Mouse (Mus musculus): ENCODE measurements around the gene Mecom.
"Not testable (repeated sequence)": the region's sequence is repeated elsewhere in the genome, so short reads cannot be mapped to it uniquely, and the experiment has no call there.

The Mecom gene

DNA sequence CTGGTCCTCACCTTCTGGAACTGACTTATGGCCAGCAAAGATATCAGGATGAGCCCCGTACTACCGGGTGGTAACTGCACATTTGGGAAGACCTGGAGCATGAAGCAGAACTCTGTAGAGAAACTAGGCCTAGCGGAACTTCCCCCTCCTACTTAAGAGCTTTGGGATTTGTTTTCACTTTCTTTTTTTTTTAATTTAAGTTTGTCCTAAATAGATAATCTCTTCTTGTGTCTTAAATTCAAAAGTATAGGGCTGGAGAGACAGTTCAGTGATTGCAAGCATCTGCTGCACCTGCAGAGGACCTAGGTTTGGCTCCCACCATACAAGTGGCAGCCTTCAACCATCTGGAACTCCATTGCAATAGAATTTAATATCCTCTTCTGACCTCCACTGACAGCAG is at the start of gene Mecom:
TSS of gene Mecom (minus strand) at position 101 of the 400 bp plus-strand sequence.
- no peak for DNase-seq (ENCODE audit: low read depth, low spot score)

DNA sequence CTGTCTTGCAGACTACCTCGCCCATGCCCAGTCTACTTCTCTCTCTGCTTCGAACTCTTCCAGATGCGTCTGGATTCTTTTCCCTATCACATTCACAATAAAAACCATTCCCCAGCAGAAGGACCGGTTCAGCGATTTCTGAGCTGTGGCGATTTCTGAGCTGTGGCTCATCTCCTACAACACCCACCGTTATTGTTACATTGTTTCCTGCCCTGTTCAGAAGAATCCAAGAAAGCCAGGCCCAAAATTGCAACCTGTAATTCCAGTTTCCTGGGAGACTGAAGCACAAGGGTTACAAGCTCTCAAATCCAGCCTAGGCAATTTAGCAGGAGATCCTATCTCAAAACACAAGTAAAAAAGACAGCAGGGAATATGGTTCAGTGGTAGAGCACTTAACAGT is 49.5 kb upstream of the Mecom start:
- DNase-seq (ENCODE audit: low read depth, low spot score) = no peak

DNA sequence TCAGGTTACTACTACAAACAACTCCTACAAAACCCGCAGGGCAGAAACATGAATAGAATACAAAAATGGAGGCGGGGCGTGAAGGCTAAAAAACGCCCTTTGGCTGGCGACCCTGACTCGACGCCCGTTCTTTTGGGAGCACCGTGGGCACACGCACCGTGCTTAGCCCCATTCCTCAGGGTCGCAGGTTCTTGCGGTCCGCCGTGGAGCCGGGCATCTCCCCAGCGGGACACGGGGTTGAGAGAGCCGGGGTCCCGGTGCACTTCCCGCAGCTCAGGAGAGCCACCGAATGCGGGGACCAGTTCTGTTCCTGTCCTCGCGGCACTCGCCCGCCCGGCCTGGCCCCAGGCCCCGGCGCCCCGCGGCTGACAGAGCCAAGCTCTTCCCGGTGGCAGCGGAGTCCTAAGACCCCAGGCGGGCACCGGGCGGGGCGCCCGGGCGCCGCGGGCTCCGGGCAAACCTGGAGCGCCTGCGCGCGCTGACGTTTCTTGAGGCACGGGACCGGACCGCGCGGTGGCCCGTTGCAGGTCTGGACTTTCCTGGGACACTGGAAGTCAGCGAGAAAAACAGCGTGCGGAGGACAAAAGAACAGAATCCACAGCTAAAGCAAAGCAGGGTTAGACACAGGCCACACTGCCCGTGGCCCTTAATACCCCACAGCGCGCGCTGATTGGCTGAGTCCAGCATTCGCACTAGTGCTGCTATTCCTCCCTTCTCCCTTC is 47.5 kb upstream of the Mecom start:
- DNase-seq (ENCODE audit: low read depth, low spot score) = peak; percentile 71

DNA sequence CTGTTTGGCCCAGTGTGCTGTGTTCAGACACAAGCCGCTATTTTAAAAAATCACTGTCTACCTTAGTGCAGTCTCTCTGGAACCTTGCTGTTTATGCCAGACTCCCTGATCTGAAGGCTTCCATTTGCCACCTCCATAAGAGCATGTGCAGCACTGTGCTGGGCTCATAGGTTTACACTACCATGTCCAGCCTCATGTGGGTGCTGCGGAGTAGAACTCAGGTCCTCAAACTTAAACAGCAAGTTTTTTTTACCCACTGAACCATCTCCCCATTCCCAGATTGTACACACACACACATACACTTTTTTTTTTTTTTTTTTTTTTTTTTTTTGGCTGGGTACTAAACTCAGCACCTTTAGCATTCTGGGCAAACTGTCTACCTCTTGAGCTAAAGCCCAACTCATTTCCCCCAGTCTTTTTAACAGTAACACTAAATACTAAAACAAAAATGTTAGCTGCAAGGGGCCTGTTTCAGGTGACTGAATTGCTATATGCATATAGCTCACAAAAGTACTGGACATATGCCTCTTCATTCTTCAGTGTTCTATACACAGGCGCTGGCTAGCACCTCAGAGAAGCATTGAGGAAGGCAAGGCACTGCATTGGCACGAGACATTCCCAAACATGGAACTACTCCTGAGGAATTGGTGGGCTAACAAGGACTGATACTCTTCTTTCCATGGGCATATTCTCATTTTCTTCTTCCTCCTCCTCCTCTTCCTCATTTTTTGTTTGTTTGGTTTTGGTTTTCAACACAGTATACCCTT is 46.1 kb upstream of the Mecom start:
- peak; percentile 82 for DNase-seq (ENCODE audit: low read depth, low spot score)

DNA sequence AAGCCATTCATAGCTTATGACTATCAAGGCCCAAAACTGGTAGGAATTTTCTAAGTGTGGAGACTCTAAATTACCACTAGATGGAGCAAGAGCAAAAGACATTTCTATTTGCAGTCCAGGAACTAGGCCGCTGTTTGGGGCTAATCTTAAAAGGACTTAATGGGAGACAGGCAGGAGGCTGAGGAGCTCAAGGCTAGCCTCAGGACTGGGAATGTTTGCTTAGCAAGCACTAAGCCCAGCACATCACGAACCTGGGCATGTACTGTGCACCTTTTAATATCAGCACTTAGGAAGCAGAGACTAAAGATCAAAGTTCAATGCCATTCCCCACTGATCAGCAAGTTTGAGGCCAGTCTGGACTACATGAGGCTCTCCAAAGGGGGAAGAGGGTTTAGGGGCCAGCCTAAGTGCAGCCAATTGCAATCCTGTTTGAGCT is 44.6 kb upstream of the Mecom start:
- DNase-seq (ENCODE audit: low read depth, low spot score) = peak; percentile 84

DNA sequence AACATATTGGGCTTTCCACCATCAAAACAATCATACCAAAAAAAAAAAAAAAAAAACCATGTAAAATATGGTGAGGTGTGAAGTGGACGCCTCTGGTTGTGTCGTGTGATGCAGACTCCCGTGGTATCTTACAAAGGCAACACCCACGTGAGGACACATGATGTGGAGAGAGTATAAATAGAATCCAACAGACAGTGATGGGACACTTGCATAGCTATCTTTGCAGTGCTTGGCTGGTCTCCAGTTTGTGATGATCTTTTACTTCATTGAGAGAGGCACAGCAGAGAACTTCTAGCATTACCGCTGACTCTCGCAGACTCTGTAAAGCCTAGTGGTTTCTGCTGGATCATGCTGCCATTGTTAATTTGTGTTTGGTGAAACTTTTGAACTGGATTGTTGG is 41.1 kb upstream of the Mecom start:
- no peak for DNase-seq (ENCODE audit: low read depth, low spot score)

DNA sequence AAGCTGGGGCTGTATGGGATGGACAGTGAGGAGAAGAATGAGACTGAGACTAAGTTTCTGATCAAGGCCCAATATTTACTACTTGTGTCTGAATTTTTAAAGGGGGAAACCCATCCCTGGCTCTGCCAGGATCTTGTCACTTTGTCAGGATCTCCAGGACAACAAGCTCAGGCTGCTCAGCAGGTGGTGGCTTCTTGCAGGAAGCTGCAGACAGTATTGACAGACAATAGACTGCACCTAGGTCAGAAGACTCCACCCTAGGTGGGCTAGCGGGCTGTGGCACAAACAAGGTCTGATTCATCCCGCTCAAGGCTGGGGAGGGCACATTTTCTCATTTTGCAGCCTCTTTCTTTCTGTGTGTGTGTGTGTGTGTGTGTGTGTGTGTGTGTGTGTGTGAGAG is 25.7 kb upstream of the Mecom start:
- DNase-seq (ENCODE audit: low read depth, low spot score) = peak; percentile 71

DNA sequence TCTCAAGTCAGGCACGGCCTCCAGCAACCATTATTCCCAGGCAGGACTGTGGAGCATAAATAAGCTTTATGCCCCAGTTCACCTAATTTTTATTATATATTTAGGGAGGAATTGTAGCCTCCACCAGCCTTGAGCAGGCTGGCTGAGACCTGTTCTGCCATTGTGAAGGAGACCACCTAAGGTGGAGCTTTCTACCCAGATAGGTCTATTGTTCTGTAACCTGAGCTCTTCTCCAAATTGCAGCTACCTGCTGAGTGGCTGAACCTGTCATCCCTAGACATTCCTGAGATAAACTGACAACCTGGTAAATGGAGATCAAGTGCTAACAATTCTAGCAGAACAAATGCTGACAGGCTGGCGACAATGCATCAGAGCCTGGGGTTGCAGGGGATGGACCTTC is 18.5 kb upstream of the Mecom start:
- DNase-seq (ENCODE audit: low read depth, low spot score) = not testable (repeated sequence)

DNA sequence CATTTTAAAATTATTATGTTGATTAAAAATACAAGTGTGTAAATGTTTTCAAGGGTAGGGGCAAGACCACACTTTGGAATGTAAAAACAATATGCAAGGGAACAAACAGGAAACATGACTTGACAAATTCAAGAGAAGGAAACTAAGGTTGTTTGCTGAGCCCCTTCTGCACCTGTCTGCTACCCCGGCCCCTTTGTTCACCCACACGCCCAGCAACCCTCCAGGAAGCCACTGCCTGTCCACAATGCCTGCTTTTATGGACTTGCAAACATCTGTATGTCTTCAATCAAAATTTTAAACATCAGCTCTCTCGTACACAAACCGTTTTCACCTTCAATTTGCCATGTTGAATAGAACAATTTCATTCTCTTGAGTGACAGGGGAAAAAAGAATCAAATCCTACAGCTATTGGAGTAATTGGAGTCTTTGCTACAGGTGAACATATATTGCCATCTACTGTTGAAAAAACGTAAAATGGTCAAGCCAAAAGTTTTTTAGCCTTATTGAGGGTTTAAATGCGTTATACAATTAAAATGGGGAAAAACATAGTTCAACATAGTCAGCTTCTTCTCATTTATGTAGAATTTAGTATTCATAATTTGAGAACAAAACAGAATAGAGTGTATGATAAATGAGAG is 13.0 kb upstream of the Mecom start:
- no peak for DNase-seq (ENCODE audit: low read depth, low spot score)

DNA sequence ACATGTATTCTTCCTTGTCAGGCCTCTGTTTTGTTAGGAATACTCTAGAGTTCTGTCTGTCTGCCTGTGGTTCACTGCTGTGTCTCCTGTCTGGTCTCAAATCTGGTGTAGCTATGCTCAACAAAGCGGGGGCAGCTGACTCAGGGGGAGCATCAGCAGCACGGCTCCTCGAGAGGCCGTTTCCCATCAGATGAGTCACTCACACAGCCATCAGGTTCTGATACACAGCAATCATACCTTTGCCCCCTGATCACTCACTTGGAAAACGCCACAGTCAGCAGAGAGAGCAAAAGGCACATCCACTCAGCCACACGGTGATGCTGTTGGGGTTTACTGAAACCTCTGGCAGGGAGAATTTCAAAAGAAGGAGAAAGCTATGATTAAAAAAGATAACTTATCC is 5.9 kb upstream of the Mecom start:
- no peak for DNase-seq (ENCODE audit: low read depth, low spot score)

DNA sequence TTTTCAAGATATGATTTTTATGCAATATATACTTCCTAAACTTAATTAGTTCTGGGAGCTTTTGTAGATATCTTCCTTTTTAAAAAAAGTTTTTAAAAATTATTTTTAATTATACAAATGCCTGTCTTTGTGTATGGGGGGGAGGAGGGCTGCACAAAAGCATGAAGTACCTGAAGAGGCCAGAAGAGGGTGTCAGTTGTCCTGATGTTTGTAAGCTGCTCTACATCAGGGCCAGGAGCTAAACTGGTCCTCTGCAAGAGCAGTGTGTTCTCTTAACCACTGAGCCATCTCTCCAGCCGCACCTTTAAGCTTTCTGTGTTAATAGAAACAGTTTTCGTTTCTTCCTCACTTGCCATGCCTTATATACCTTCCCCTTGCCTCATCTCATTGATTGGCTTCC is 2.4 kb upstream of the Mecom start:
- peak; percentile 27 for DNase-seq (ENCODE audit: low read depth, low spot score)

DNA sequence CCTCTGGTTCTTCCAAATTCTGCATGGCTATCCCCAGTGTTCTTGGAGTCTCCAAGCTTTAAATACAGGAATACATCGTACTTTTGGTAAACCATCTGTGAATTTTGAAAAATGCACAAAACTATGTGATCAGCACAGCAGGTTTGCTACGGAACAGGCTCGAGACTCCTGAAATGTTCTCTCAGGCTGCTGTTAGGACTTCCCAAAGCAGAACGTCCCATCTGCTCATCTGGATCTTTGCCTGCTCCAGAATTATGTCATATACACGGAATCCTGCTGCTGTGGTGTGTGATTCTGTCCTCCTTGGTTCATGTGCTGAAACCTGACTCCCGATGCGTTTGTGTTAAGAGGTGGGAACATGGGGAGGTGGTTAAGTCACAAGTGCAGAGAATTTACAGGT is 1.1 kb upstream of the Mecom start:
- no peak for DNase-seq (ENCODE audit: low read depth, low spot score)

DNA sequence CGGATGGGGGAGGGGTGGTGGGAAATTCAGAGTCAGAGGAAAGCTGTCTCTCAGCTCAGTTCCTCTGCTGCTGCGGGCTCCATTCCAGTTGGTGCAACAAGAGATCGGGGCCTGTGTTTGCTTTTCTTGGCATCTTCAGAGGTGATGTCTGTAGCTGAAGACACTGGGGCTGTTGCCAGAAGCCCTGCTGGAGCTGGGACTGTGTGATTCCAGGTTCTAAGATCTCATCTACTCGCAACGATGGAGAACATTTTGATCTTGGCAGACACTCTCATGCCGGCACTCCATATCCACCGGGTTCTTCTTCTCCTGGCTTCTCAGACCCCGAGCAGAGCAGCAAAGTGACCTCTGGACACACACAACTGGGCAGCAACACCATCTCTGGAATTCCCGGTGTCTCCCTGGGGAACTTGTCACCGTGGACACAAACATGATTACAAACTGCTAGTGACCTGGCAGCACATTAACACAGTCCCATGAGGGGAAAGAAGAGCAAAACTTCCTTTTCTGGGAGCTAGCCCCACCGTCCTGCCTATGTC is 908 bp downstream of the Mecom start:
- DNase-seq (ENCODE audit: low read depth, low spot score) = no peak

DNA sequence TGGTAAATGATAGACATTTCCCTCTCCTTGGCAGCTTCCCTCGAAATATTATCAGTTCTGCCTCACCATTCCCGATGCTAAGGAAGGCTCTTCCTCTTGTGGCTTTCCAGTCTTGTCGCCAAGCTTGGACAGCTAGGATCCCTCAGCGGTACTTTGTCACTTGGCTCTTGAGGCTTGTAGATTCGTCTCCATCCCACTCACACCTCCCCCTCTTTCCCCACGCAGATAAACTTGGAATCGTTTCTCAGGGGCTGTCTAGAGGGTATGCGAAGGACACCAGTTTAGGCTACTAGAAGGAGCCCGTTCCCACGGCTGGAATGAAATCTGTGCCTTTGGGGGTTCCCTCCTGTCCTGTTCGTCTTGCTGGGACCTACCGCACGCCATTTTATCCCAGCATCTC is 1.4 kb downstream of the Mecom start:
- no peak for DNase-seq (ENCODE audit: low read depth, low spot score)

DNA sequence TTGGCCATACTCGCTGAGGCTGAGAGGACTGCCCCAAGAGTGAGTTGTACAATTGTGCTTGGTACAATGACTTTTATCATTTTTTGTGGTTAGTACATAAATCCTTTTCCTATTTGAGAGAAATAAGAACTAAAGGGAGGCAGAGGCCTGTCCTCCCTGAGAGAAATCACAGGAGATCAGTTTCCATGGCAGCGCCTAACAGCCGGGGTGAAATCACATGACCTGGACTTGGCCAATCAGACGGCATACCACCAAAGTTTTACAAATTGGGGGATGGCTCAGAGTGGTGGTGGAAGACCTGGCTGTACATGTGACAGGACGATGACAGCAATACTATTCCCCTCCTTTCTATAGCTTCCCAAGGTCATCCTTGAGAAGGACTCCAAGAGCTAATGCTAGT is 2.6 kb downstream of the Mecom start:
- DNase-seq (ENCODE audit: low read depth, low spot score) = peak; percentile 74

DNA sequence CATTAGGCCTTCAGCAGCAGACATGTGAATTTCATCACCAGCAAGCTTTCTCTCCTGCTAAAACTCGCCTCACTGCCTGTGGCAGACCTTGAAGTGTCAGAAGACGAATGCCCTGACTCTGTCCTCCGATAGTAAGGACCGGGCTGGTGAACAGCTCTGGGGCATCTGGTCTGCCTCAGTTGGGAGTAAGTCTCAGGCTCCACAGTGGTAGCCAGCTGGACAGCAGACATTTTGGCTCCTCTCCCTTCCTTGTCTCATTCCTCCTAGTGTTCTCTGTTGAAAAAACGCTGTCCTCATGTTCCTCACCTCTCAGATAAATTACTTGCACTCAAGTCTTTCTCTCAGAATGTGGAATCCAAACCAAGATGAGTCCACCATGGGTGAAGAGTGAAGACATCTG is 3.5 kb downstream of the Mecom start:
- no peak for DNase-seq (ENCODE audit: low read depth, low spot score)

DNA sequence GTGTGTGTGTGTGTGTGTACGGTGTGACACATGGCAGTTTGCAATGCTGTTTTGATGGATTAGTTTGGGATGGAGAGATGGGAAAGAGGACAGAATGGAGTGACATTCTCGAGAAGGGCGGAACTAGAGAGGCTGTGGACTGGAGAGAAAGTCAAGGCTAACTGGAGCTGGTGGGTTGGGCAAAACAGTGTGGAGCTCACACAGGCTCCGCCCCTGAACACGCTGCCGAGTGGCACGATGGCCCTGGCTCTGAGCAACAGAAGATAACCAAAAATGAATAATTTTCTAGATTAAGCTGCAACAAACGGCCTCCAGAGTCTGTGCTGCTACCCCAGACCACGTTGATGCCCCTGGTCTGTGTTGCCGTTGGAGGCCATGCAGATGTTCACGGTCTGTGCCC is 12.0 kb downstream of the Mecom start:
- peak; percentile 21 for DNase-seq (ENCODE audit: low read depth, low spot score)

DNA sequence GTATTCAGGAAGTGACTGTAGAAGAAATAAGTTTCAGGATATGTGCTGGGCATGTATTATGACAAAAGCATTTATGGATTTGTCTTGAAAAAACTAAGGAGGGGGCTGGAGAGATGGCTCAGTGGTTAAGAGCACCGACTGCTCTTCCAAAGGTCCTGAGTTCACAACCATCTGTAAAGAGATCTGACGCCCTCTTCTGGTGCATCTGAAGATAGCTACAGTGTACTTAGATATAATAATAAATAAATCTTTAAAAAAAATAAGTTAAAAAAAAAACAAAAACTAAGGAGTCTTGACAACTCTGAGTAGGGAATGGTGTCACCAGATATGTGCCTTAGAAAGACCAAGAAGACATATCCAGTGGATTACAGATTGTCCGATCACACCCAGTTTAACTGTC is 27.1 kb downstream of the Mecom start:
- not testable (repeated sequence) for DNase-seq (ENCODE audit: low read depth, low spot score)

DNA sequence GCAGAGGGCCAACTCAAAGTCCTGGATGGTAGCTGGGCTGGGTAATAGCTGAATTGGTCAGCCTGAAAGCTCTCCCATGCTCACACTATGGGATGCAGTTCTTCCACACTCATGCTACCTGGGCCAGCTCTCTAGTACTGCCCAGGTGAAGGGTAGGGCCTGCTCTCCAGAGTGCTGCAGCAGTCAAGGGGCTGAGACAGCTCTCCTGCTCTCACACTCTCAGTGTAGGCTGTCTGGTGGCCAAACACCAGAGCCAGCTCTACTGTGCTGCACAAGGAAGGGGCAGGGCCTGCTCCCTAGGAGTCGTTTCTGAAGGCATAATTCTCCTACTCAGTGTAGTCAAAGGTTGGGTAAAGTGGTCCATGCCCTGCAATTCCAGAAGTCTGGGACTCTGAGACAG is 28.4 kb downstream of the Mecom start:
- DNase-seq (ENCODE audit: low read depth, low spot score) = no peak

DNA sequence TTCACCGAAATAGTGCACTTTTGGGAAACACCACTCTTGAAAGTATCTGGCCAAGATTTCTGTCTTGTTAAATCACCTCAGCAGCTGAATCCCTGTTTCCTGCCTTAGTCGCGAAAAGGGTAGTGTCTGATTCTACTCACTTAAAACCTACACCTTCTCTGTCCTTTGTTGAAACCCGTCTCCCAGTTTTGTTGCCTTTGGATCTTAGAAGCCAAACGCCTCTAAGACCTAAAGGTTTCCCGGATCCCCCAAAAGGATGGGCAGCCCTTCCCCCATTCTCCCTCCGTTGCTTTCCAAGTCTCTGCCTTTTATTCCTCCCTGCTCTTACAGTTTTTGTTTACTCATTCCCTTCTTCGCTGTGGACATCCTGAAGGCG is 32.0 kb downstream of the Mecom start:
- no peak for DNase-seq (ENCODE audit: low read depth, low spot score)

DNA sequence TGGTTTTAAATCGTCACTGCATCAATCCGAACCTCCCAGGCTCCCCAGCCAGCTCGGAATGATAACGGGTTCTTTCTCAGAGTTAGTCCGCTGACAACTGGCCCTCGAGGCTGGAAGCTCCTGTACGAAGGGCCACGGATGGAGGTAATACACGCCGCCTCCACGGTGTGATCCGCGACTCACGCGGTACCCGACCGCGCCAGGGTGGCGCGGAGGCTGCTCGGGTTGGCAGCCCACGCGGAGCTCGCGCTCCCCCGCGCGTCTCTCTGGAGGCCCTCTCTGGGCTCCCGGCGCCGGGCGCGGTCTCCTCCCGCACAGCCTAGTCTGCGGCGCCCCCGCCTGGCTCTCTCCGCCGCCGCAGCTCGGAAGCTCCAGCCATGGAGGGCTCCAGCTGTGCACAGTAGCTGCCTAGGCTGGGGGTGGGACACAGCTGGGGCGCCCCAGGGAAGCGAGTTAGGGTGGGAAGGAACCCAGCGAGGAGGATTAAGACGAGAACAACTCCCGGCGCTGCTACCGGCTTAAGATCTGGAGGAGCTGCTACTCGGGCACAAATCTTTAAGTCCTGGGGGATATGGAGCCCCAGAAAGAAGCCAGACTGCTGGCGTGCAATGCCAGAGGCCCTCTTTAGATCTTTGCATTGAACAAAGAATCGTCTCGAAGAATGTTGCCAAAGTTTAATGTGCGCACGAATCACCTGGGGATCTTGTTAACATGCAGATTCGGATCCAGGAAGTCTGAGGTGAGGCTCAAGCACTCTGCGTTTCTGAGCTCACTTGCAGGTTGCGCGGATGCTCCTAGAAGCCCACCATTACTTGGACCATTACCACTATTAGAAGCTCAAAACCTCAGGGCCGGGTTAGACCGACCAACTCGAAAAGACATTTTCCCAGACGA is 32.7 kb downstream of the Mecom start:
- DNase-seq (ENCODE audit: low read depth, low spot score) = peak; percentile 78
